In genomic region chr12:112184390-112184789, GRCm38 (mm10) we compare ENCODE assay signal across 8 mouse cellular contexts. TPM values are rescaled to one million over a fixed set of nuclear protein-coding genes. Genes with fewer than 3 reads are reported as not detected.
DNase-seq lines count a peak whose midpoint lies in the region; ATAC-seq lines count a peak whose summit lies in the region.
"Had no signal": no experiment of that assay in that cellular context is flagged by ENCODE, and none has a peak within 500 bp of the region (broad histone marks: within the 10 kb centered on the region; RNA-seq: fewer than 3 reads in every experiment).

No protein-coding gene starts in this region.

- ATAC-seq in embryonic facial prominence, embryonic 15.5 days (ENCODE audit: insufficient number of reproducible peaks, low FRiP score, low TSS enrichment, low read depth), result no peak
- no peak for ATAC-seq in limb, embryonic 12.5 days (ENCODE audit: insufficient number of reproducible peaks, insufficient read depth, low FRiP score, low TSS enrichment, low read depth)
- ATAC-seq in neural tube, embryonic 15.5 days (ENCODE audit: low FRiP score), result no peak

- H3K4me3 ChIP-seq in embryonic facial prominence, embryonic 15.5 days (replicated peaks), result no peak overlapping the region
- H3K4me3 ChIP-seq in limb, embryonic 12.5 days (replicated peaks), result no peak overlapping the region
- no peak overlapping the region for H3K4me3 ChIP-seq in neural tube, embryonic 15.5 days (replicated peaks)

- H3K27ac ChIP-seq in embryonic facial prominence, embryonic 15.5 days (replicated peaks), result peak overlapping the region; percentile 78
- H3K27ac ChIP-seq in limb, embryonic 12.5 days, result peak overlapping the region; percentile 20
- 0 out of 2 replicates have a peak overlapping the region, but pooled peaks have one; percentile 33 for H3K27ac ChIP-seq in neural tube, embryonic 15.5 days (replicated peaks)

- no peak overlapping the region for H3K9ac ChIP-seq in embryonic facial prominence, embryonic 15.5 days
- H3K9ac ChIP-seq in limb, embryonic 12.5 days (replicated peaks), result no peak overlapping the region
- no peak overlapping the region for H3K9ac ChIP-seq in neural tube, embryonic 15.5 days (replicated peaks)

- no peaks in the 10 kb centered on the region for H3K36me3 ChIP-seq in embryonic facial prominence, embryonic 15.5 days
- peaks cover 12% of the 10 kb centered on the region for H3K36me3 ChIP-seq in limb, embryonic 12.5 days
- H3K36me3 ChIP-seq in neural tube, embryonic 15.5 days, result no peaks in the 10 kb centered on the region

- WGBS in embryonic facial prominence, embryonic 15.5 days, result 28% methylated on average over 3 of the region's 3 CpGs
- 34% methylated on average over 3 of the region's 3 CpGs for WGBS in limb, embryonic 12.5 days
- WGBS in neural tube, embryonic 15.5 days, result 59% methylated on average over 3 of the region's 3 CpGs

- intact Hi-C loops in heart, postnatal 10 days (cut with DNase I), result loop anchor here (1.0 kb wide), 1 partner anchor 38 kb away; the partner anchor contains the start of gene Kif26a
- intact Hi-C loops in left cerebral cortex, postnatal 4 days (cut with DNase I), result no loop called here
- intact Hi-C loops in left cerebral cortex, postnatal 25 days (cut with DNase I), result no loop called here

- no peaks in the 10 kb centered on the region for H3K9me3 ChIP-seq in embryonic facial prominence, embryonic 15.5 days (replicated peaks)
- H3K9me3 ChIP-seq in limb, embryonic 12.5 days, result no peaks in the 10 kb centered on the region
- H3K9me3 ChIP-seq in neural tube, embryonic 15.5 days (replicated peaks), result no peaks in the 10 kb centered on the region

- H3K27me3 ChIP-seq in embryonic facial prominence, embryonic 15.5 days, result no peaks in the 10 kb centered on the region
- no peaks in the 10 kb centered on the region for H3K27me3 ChIP-seq in limb, embryonic 12.5 days
- 0 out of 2 replicates have a peak, but pooled peaks cover 3% of the 10 kb centered on the region for H3K27me3 ChIP-seq in neural tube, embryonic 15.5 days (replicated peaks)

- DNase-seq in adrenal gland, postnatal 14 days, result peak; percentile 71
- DNase-seq in heart, postnatal 10 days, result peak; percentile 79 to 81
- no peak for DNase-seq in left cerebral cortex, postnatal 4 days
- DNase-seq in left cerebral cortex, postnatal 25 days (ENCODE audit: low spot score in 2 of 2), result no peak

- no peak overlapping the region for H3K4me2 ChIP-seq in embryonic facial prominence, embryonic 15.5 days (replicated peaks)
- no peak overlapping the region for H3K4me2 ChIP-seq in limb, embryonic 12.5 days
- no peak overlapping the region for H3K4me2 ChIP-seq in neural tube, embryonic 15.5 days

- H3K4me1 ChIP-seq in embryonic facial prominence, embryonic 15.5 days, result peaks cover 51% of the 10 kb centered on the region
- H3K4me1 ChIP-seq in limb, embryonic 12.5 days (replicated peaks), result peaks cover 39% of the 10 kb centered on the region
- peaks cover 28% of the 10 kb centered on the region for H3K4me1 ChIP-seq in neural tube, embryonic 15.5 days

RNA-seq across cellular contexts. Expression of gene Kif26a, which starts 38.4 kb away (rescaled TPM):
- total RNA-seq in adrenal gland, postnatal 14 days (2021), result 12.8 and 15.4 TPM in 2 replicates
- 7.9 and 9.5 TPM in 2 replicates for polyA plus RNA-seq in embryonic facial prominence, embryonic 15.5 days (2015; fragmentation: Nextera tagmentation; extraction: Ambion mirVana)
- 10 to 100 TPM; 33.4 to 33.5 TPM for total RNA-seq in heart, postnatal 10 days (2021)
- 6.6 and 6.7 TPM in 2 replicates for polyA plus RNA-seq in limb, embryonic 12.5 days (2016; fragmentation: Nextera tagmentation; extraction: Ambion mirVana)
- 4.0 and 4.2 TPM in 2 replicates for polyA plus RNA-seq in neural tube, embryonic 15.5 days (2015; fragmentation: Nextera tagmentation; extraction: Ambion mirVana)
- total RNA-seq in left cerebral cortex, postnatal 4 days (2021), result 10 to 100 TPM; 23.0 to 24.6 TPM
- 1 to 10 TPM; 4.6 to 4.8 TPM for total RNA-seq in left cerebral cortex, postnatal 25 days (2021)
- total RNA-seq: common myeloid progenitor, adult 5-6 weeks had no signal

Comparison
In these comparisons a context has a peak if more than half of its experiments do, and no peak if none do; other contexts are left out.
1. DNase-seq: peak in adrenal gland, postnatal 14 days (single experiment) and heart, postnatal 10 days (2 of 2); none in left cerebral cortex, postnatal 4 days (single experiment) and left cerebral cortex, postnatal 25 days (0 of 2).
2. H3K27ac ChIP-seq: peak in every context shown above with its lines; median percentile 78 in embryonic facial prominence, embryonic 15.5 days; 33 in neural tube, embryonic 15.5 days; 20 in limb, embryonic 12.5 days.